Mouse (Mus musculus): Measurements from ENCODE around the gene Dpysl5.

The Dpysl5 gene

DNA sequence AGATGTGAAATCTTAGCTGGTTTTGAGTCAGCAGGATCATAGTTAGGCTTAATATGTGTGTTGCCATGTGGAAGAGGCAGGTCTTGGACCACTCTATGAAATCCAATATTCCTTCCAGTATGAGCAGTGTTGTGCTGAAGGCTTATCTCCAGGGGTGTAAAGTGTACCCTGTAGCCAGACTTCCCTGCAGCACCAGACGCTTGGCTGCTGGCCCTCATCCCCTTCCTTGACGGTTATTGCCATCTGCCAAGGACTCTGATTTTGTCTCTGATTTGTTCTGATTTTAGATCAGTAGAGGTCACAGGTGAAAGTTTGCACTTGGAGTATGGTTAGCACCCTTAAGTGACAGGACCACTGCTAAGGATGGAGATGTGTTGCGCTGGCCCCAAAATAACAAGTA, 111.7 kb downstream of the Dpysl5 start:
- DNase-seq (ENCODE audit: low read depth, low spot score) = no peak

DNA sequence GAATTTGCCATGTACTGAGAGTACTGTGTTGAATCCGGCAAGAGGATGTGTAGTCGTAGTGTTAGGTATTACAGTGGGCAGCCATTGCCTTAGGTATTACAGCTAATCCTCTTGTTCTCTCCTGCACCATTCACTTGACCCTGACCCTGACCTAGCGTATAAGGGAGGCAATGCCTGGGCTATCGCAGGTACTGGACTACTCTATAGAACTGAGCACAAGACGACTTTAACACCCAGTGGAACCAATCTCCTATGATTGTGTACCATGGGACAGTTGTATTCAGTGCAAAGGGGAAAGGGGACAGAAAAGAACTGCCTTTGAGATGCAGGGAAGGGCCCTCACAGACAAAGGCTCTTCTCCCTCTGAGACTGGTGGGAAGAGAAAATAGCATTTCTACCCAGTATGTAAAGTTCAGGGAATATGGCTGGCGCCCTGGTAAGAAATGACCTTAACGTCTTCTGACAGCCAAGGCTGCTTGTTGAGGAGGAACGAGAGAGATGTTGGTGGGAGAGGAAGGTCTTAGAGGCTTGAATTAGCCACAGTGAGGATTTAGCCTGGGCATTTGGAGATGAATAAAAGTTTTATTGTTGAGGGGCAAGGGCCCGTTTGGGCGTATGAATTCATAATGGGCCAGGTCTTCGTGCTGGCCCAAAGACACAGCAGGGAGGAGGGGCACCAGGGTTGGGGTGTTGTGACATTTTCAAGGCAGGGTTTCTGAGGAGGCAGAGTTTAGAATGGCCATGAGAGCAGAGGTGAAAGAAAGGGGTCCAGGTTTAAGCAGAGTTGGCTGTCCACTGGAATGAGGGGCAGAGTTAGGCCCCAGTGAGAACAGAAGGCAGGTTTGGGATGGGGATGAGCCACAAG, 113.0 kb downstream of the Dpysl5 start:
- DNase-seq (ENCODE audit: low read depth, low spot score) = no peak

DNA sequence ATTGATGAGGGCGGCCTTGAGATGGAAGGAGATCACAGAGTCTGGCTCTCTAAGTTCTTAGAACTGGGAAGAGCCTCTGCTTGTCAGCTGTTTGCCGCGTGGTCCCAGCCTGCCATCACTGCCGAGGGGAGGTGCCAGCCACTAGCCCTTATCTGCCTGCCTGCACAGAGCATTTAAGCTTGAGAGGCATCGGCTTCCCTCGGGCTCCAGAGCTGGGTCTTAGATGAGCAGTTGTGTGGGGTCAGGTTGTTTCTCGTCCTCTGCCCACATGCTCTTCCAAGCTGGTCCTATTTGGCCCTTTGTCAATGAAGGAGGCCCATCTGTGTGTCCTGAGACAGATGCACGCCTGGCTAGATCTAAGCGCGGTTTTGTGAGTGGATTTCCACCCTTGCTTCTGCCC, 113.8 kb downstream of the Dpysl5 start:
- no peak for DNase-seq (ENCODE audit: low read depth, low spot score)

DNA sequence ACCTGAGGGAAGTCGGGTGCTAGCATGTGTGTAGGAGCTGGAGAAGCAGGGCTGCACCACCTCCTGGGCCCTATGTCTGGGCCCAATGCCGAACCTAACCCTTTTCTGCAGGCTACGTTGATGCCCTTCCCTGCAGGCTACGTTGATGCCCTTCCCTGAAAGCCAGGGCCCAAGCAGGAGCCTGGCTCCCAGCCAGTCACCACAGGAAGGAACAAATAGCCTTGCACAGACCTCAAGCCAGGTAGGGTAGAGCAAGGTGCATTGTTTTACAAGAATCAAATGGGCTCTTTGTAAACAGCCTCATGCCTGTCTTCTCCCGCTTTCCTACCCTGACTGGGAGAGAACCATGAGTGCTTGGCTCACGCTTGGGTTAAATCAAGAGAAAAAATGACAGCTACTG, 114.5 kb downstream of the Dpysl5 start:
- DNase-seq (ENCODE audit: low read depth, low spot score) = no peak

DNA sequence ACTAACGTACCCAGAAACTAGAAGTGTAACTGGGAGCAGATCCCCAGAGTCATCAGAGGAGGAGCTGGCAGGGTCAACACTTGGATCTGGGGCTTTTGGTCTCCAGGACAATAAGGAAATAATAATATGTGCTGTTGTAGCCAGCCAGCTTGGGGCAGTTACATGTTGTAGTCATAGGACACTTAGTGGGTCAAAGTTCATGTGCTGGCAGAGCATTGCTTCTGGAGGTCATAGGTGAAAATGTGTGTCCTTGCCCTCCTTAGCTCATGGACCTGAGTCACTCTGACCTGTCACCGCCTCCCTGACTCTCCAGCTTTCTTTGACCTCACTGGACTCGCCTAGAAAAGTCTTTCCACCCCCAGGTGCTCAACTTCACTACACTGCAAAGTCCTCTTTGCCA, 122.1 kb downstream of the Dpysl5 start:
- DNase-seq (ENCODE audit: low read depth, low spot score) = no peak

DNA sequence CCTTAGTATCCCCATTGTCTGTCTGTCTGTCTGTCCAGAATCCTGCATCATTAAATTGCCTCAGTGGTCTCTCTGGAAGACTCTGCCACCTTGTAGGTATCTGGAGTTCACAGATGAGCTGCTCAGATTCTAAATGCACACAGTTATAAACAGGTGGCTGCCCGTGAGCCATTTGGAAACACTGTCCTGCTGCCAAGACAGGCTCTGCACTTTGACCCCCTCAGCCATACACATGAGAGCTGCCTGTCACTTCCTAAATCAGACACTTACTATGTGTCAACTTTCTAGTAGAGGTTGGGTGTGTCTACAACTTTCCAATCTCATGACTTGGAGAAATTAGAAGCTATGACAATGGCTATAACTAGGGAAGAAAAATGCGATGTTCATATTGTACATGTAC, 128.4 kb downstream of the Dpysl5 start:
- DNase-seq (ENCODE audit: low read depth, low spot score) = no peak

DNA sequence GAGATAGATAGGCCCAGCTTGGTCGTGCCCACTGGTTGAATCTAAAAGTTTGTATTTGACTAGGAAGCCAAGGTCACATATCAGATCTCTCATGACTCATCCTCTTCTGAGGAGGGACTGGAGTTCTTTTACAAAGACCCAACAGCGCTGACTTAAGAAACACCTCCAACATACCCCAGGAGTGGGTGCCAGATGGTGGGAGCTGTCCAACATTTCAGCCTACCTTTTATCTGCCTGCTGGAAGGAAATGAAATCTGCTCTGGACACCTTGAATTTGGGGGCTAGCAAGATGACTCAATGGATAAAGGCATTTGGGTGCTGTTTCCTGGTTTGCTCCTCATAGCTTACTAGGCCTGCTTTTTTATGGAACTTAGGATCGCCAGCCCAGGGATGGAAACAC, 130.5 kb downstream of the Dpysl5 start:
- DNase-seq (ENCODE audit: low read depth, low spot score) = no peak

All from skeletal muscle tissue, adult 2 months (tissue).